Mouse (Mus musculus) midbrain, embryonic 11.5 days (tissue): ENCODE data around the gene Bcl2. TPM values are rescaled to one million over a fixed set of nuclear protein-coding genes. Genes with fewer than 3 reads are reported as not detected.

Experiments used
- ATAC-seq: fragments of 200-750 bp; cut with Nextera tagmentation; 2 replicates; pipeline ENCODE4 v1.8.0; 2017; ENCODE audit warnings: moderate TSS enrichment, moderate library complexity; ENCODE audit not compliant: low FRiP score
- DNase-seq: peaks from one replicate; pipeline ENCODE4 v3.0.0; 2015; ENCODE audit warnings: low spot score; ENCODE audit errors: missing footprints
- H3K27ac ChIP-seq: fragments of 300-500 bp; sonication (generic); 2 replicates; pipeline ENCODE4 v1.5.1; 2014; ENCODE audit warnings: low read depth, low read length
- H3K27me3 ChIP-seq: fragments of 300-500 bp; sonication (generic); 2 replicates; pipeline ENCODE4 v1.6.1; 2014; ENCODE audit warnings: mild to moderate bottlenecking, low read length, moderate library complexity, mixed read lengths; ENCODE audit not compliant: control insufficient read depth, insufficient read depth
- H3K36me3 ChIP-seq: fragments of 300-500 bp; sonication (generic); 2 replicates; pipeline ENCODE4 v1.6.1; 2014; ENCODE audit warnings: mild to moderate bottlenecking, low read length, moderate library complexity, mixed read lengths; ENCODE audit not compliant: control insufficient read depth, insufficient read depth
- H3K4me1 ChIP-seq: fragments of 300-500 bp; sonication (generic); 2 replicates; pipeline ENCODE4 v1.6.1; 2014; ENCODE audit warnings: low read length; ENCODE audit not compliant: control insufficient read depth, insufficient read depth
- H3K4me2 ChIP-seq: fragments of 300-500 bp; sonication (generic); 2 replicates; pipeline ENCODE4 v1.6.1; 2014; ENCODE audit warnings: mild to moderate bottlenecking, moderate library complexity
- H3K4me3 ChIP-seq: fragments of 300-500 bp; sonication (generic); 2 replicates; pipeline ENCODE4 v1.5.1; 2014; ENCODE audit warnings: low read depth, low read length
- H3K9ac ChIP-seq: fragments of 300-500 bp; sonication (generic); 2 replicates; pipeline ENCODE4 v1.6.1; 2014; ENCODE audit warnings: low read length
- H3K9me3 ChIP-seq: fragments of 300-500 bp; sonication (generic); 2 replicates; pipeline ENCODE4 v1.6.1; 2016; ENCODE audit warnings: low read length; ENCODE audit not compliant: control insufficient read depth
- WGBS: fragments of 180-500 bp; shearing (Covaris S2); extraction: QIAGEN DNeasy Blood & Tissue Kit; methylation state at CpG from one replicate; pipeline ENCODE4 v1.1.7; 2014; 5-methylcytosine and 5-hydroxymethylcytosine counted together
- polyA plus RNA-seq: library from polyadenylated mRNA; unstranded; fragments of >200 nt; fragmentation: Nextera tagmentation; extraction: Ambion mirVana; gene quantifications from 2 replicates; pipeline ENCODE4 v1.2.1, GENCODE M21; 2014

Bcl2 gene
- polyA plus RNA-seq, 1 experiment from 2014 or later, result 6.2 TPM

- no peak for ATAC-seq
- Histone ChIP-seq H3K4me3 (no peak overlapping the region), H3K9ac (no peak overlapping the region), H3K27ac (no peak overlapping the region), H3K4me2 (no peak overlapping the region), H3K27me3 (no peaks in the 10 kb centered on the region), H3K4me1 (no peaks in the 10 kb centered on the region), H3K36me3 (no peaks in the 10 kb centered on the region), H3K9me3 (no peaks in the 10 kb centered on the region)
- peak; percentile 23 for DNase-seq
- WGBS, result 87% methylated on average over 3 of the region's 3 CpGs
Observed at GRCm38 (mm10) chr1:106684546-106684945, 29.5 kb downstream of the Bcl2 start.

GRCm38 (mm10) chr1:106682829-106683228, 31.2 kb downstream of the Bcl2 start:
- H3K27ac ChIP-seq, result no peak overlapping the region
- H3K4me2 ChIP-seq, result no peak overlapping the region
- no peaks in the 10 kb centered on the region for H3K4me1 ChIP-seq
- no peaks in the 10 kb centered on the region for H3K36me3 ChIP-seq
- no peak overlapping the region for H3K9ac ChIP-seq
- DNase-seq (peak; percentile 57), ATAC-seq (no peak)
- 88% methylated on average over 3 of the region's 3 CpGs for WGBS
- no peaks in the 10 kb centered on the region for H3K9me3 ChIP-seq
- no peak overlapping the region for H3K4me3 ChIP-seq
- H3K27me3 ChIP-seq, result no peaks in the 10 kb centered on the region

GRCm38 (mm10) chr1:106679800-106680515, 34.1 kb downstream of the Bcl2 start:
- Histone ChIP-seq H3K36me3 (no peaks in the 10 kb centered on the region), H3K4me3 (no peak overlapping the region), H3K27ac (no peak overlapping the region), H3K4me1 (no peaks in the 10 kb centered on the region), H3K9me3 (no peaks in the 10 kb centered on the region), H3K4me2 (no peak overlapping the region), H3K27me3 (no peaks in the 10 kb centered on the region), H3K9ac (no peak overlapping the region)
- WGBS, result 82% methylated on average over 6 of the region's 6 CpGs
- no peak for ATAC-seq
- peak; percentile 28 for DNase-seq

GRCm38 (mm10) chr1:106678060-106678478, 36.0 kb downstream of the Bcl2 start:
- Histone ChIP-seq H3K4me1 (no peaks in the 10 kb centered on the region), H3K9me3 (no peaks in the 10 kb centered on the region), H3K36me3 (no peaks in the 10 kb centered on the region), H3K9ac (no peak overlapping the region), H3K27me3 (no peaks in the 10 kb centered on the region), H3K4me2 (no peak overlapping the region), H3K27ac (no peak overlapping the region), H3K4me3 (no peak overlapping the region)
- DNase-seq (peak; percentile 47), ATAC-seq (no peak)
- 88% methylated on average over 5 of the region's 5 CpGs for WGBS

- no peak overlapping the region for H3K4me3 ChIP-seq
- no peak overlapping the region for H3K9ac ChIP-seq
- WGBS, result 80% methylated on average over 8 of the region's 8 CpGs
- DNase-seq, result peak; percentile 81
- H3K4me2 ChIP-seq, result no peak overlapping the region
- H3K27me3 ChIP-seq, result no peaks in the 10 kb centered on the region
- no peak for ATAC-seq
- H3K9me3 ChIP-seq, result no peaks in the 10 kb centered on the region
- H3K27ac ChIP-seq, result no peak overlapping the region
- no peaks in the 10 kb centered on the region for H3K4me1 ChIP-seq
- H3K36me3 ChIP-seq, result no peaks in the 10 kb centered on the region
Observed at GRCm38 (mm10) chr1:106666140-106667088, 47.7 kb downstream of the Bcl2 start.

GRCm38 (mm10) chr1:106664978-106665377, 49.1 kb downstream of the Bcl2 start:
- WGBS, result 91% methylated on average over 1 of the region's 1 CpGs
- no peaks in the 10 kb centered on the region for H3K36me3 ChIP-seq

GRCm38 (mm10) chr1:106662486-106662885, 51.6 kb downstream of the Bcl2 start:
- no peak for ATAC-seq
- 90% methylated on average over 5 of the region's 5 CpGs for WGBS

More at GRCm38 (mm10) chr1:106664978-106665377, 49.1 kb downstream of the Bcl2 start:
- Histone ChIP-seq H3K4me3 (no peak overlapping the region), H3K9me3 (no peaks in the 10 kb centered on the region), H3K4me2 (no peak overlapping the region), H3K4me1 (no peaks in the 10 kb centered on the region), H3K9ac (no peak overlapping the region), H3K27ac (no peak overlapping the region), H3K27me3 (no peaks in the 10 kb centered on the region)
- ATAC-seq (no peak), DNase-seq (peak; percentile 45)

GRCm38 (mm10) chr1:106658293-106658847, 55.7 kb downstream of the Bcl2 start:
- Histone ChIP-seq H3K4me3 (no peak overlapping the region), H3K9me3 (no peaks in the 10 kb centered on the region), H3K27me3 (no peaks in the 10 kb centered on the region), H3K36me3 (no peaks in the 10 kb centered on the region), H3K9ac (no peak overlapping the region), H3K4me2 (no peak overlapping the region), H3K4me1 (no peaks in the 10 kb centered on the region), H3K27ac (no peak overlapping the region)
- DNase-seq, result peak; percentile 39
- no peak for ATAC-seq
- 85% methylated on average over 4 of the region's 5 CpGs for WGBS

More at GRCm38 (mm10) chr1:106662486-106662885, 51.6 kb downstream of the Bcl2 start:
- H3K36me3 ChIP-seq, result no peaks in the 10 kb centered on the region
- H3K4me2 ChIP-seq, result no peak overlapping the region
- H3K9me3 ChIP-seq, result no peaks in the 10 kb centered on the region
- no peaks in the 10 kb centered on the region for H3K27me3 ChIP-seq
- H3K27ac ChIP-seq, result no peak overlapping the region
- DNase-seq, result peak; percentile 72
- H3K9ac ChIP-seq, result no peak overlapping the region
- H3K4me1 ChIP-seq, result no peaks in the 10 kb centered on the region
- no peak overlapping the region for H3K4me3 ChIP-seq
